Mouse (Mus musculus): ENCODE results near the gene Gm9268. TPM values are rescaled to one million over a fixed set of nuclear protein-coding genes. Genes with fewer than 3 reads are reported as not detected.
"Not testable (repeated sequence)": the region's sequence is repeated elsewhere in the genome, so short reads cannot be mapped to it uniquely, and the experiment has no call there.

The Gm9268 gene
- total RNA-seq (2022), result not detected

- DNase-seq (ENCODE audit: low spot score in 2 of 2), result not testable (repeated sequence)
Observed at GRCm38 (mm10) chr7:43018465-43018864, at the start of gene Gm9268. Gene Gm9268, plus strand, starts transcription at chr7:43018765.

- DNase-seq (ENCODE audit: low spot score in 2 of 2), result no peak
Observed at GRCm38 (mm10) chr7:42980098-42980497, 38.5 kb upstream of the Gm9268 start.

- DNase-seq (ENCODE audit: low spot score in 2 of 2), result no peak
Observed at GRCm38 (mm10) chr7:42980739-42981138, 37.8 kb upstream of the Gm9268 start.

- DNase-seq (ENCODE audit: low spot score in 2 of 2), result no peak
Observed at GRCm38 (mm10) chr7:43077831-43078230, 59.3 kb downstream of the Gm9268 start.

Other genes starting within 250 kb of the Gm9268 start
- gene Vmn2r62, start 225.2 kb upstream of the Gm9268 start, total RNA-seq (2022), result not detected
- under 1 TPM in 2 of 4 experiments, not detected in 2; 0.07 to 0.11 TPM for gene Gm2381, start 151.5 kb upstream of the Gm9268 start, total RNA-seq (2022)
- not detected for gene Vmn2r63, start 84.9 kb upstream of the Gm9268 start, total RNA-seq (2022)
- gene Zfp936, start 95.5 kb downstream of the Gm9268 start, total RNA-seq (2022), result not detected

Data from gastrocnemius, adult 8-10 months (tissue).